Mouse (Mus musculus) urinary bladder, adult 18-20 months (tissue): ENCODE measurements around the gene Zyg11a.
"Not testable (repeated sequence)": the region's sequence is repeated elsewhere in the genome, so short reads cannot be mapped to it uniquely, and the experiment has no call there.

Experiments
- DNase-seq, 2 experiments: peaks; one replicate each; pipeline ENCODE4 v3.0.0; 2022; ENCODE audit warnings: low spot score in 2 of 2, mixed read lengths in 2 of 2

Gene Zyg11a

DNA sequence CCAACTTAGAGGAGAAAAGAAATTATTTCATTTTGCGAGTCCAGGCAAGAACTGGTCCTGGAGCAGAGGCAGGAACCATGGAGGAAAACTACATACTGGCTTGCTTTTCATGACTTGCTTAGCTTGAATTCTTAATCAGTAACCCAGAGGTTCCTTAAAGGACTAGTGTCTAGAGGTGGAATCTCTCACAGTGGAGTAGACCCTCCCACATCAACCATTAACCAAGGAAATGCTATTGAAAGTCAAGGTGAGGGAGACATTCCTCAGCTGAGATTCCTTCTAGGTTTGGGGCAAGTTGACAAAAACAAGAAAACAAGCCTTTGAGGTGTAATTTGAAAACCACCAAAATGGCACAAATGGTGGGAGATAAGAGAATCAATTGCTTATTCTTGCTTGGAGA lies 73.0 kb downstream of the Zyg11a start, which contains the start of gene Scp2:
Gene Scp2 (minus strand): TSS at position 119 of the 400 bp plus-strand sequence.
- no peak for DNase-seq

DNA sequence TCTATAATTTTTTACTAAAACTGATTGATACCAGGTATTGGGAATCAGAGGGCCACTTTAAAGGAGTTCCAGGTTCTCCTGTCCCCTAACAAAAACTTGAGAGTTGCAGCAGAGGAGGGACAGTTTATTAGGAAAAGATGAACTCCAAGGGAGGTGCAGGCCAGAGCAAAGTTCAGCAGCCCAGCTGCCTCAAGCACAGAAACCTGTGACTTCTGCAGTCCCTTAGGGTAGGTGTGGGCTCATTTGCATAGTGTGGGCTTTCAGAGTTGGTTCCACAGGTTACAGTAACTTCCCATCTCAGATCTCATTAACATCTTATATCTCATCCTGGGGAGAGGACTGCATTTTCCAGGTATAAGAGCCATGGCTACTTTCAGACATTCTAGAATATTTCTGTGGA lies 74.1 kb downstream of the Zyg11a start:
- DNase-seq: no peak

DNA sequence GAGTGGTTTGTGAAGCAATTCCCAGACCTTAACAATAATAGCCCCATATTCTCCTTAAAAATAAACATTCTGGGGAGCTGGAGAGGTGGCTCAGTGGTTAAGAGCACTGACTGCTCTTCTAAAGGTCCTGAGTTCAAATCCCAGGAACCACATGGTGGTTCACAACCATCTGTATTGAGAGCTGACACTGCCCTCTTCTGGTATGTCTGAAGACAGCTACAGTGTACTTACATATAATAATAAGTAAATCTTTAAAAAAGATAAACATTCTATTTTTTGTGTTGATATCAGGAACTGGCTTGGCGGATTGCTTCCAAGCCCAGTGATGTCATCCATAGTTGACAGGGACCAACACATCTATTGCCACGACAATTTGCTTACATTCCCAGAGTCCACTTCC lies 74.7 kb downstream of the Zyg11a start:
- DNase-seq: not testable (repeated sequence)

DNA sequence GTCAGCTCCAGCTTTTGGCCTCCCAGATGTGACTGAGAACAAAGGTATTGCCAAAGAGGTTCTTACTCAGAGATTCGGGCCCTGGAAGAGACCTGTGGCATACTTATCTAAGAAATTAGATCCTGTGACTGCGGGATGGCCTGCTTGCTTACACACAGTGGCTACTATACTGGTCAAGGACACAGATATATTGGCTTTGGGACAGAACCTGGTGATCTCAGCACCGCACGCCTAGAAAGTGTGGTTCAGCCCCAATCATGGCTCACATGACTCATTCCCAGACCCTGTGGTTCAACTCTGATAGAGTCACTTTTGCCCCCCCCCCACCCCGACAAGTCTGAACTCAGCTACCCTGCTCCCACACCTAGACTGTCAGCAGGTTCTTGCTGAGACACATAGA lies 80.9 kb downstream of the Zyg11a start:
- DNase-seq: no peak
